Mouse (Mus musculus) thymus, postnatal 0 days (tissue): ENCODE measurements around the gene Ewsr1. TPM values are rescaled to one million over a fixed set of nuclear protein-coding genes. Genes with fewer than 3 reads are reported as not detected.
"Not testable (repeated sequence)": the region's sequence is repeated elsewhere in the genome, so short reads cannot be mapped to it uniquely, and the experiment has no call there.

Experiments
- DNase-seq: peaks from one replicate; pipeline ENCODE4 v3.0.0-alpha.2; 2015; ENCODE audit warnings: low spot score
- polyA plus RNA-seq: library from polyadenylated mRNA; unstranded; fragments of >200 nt; fragmentation: Nextera tagmentation; extraction: Ambion mirVana; gene quantifications from 2 replicates; pipeline ENCODE4 v1.2.1, GENCODE M21; 2015

The Ewsr1 gene
- polyA plus RNA-seq, 1 experiment from 2014 or later, result 565 TPM

DNA sequence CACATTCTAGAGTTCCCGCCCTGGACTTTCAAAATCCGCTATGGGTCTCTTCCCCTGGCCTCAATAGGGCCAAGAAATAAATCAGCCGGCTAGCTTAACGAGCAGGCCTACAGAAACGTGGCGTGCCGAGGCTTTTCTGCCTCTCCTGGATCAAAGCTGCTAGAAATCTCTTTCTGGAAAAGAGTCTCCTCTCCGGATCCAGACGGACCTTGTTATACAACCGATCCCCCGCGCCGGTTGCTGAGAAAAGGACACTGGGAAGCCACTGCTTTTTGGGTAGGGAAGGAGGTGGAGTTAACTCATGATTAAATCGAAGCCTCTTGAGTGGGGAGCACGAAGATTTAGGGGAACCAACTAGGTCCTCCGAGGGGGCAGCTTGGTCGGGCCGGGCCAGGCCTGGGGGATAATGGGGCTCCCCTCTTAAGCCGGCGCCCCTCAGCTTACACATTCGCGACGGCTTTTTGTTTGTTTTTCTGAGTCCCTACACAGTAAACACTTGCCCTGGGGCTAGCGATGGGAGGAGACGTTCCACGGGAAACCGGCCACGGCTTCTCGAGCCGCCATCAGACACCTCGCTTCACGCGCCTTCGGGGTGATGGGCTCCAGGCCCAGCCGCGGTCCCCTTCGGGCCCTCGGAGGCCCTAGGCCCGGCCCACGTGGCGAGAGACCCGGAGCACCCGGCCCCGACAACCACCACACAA, 881 bp downstream of the Ewsr1 start:
- DNase-seq, result peak; percentile 12

DNA sequence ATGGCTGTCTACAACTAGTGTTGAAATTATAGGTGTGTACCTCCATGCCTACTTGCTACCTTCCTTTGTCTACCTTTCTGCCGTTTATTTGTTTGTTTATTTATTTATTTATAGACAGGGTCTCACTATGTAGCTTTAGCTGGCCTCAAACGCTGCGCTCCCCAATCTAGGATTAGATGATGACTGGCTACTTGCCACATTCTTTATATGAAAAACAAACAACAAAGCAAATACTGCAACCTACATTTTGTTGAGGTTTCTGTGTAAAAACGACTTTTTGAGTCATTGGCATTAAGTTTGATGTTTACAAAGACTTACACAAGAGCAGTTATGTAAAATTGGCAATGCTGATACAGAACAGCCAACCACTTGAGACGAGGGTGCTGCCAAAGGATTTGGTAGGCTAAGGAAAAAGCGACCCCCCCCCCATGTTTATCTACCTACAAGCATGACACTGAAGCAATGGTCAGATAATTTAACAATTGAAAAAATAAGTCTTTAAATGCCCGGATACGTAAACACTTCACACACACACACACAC, 2.5 kb downstream of the Ewsr1 start:
- DNase-seq, result no peak

DNA sequence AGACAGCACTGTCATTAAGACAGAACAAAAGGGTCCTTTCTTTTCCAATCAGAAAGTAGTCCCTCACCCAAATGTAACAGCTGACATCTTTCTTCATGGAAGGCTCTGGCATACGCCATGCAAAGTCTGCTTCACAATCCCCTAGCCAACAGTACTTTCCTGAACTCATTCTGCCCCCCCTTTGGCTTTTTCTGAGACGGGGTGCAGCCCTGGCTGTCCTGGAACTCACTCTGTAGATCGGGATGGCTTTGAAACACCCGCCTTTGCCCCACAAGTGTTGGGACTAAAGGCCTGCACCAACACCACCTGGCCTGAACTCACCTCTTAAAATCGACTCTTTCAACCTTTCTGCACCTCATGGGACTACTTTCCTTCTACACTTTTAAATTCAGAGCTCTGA, 3.2 kb downstream of the Ewsr1 start:
- DNase-seq, result no peak

DNA sequence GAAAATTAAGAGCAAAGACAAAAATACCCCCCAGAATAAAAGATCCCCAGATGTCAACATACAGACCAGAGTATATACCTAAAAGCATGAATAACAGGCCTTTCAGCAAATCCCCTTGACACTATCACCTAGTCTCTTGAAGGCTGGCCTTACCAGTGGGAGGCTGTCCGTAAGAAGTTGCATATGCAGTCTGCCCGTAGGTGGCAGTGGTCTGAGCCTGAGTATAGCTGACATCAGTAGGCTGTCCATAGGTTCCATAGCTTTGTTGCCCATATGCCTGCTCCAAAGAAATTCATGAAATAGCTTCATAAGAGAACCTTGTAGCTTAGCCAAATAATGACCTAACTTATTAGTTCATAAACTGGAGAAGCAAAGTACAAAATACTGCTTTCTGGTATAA, 7.4 kb downstream of the Ewsr1 start:
- no peak for DNase-seq

DNA sequence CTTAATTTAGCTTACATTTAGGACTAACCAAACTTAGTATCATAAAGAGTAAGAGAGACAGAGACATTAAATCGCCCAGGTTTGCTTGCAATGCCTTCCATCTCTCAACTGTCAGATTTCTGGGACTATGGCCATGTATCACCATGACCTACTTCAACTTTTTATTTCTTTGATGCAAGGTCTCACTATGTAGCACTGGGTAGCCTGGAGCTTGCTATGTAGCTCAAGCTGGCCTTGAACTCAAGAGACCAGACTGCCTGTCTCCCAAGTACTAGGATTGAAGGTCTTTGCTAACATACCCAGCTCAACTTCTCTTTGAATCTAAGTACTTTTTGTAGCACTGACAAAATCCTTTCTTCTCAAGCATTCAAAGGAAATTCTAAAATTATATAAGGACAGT, 9.9 kb downstream of the Ewsr1 start:
- no peak for DNase-seq

DNA sequence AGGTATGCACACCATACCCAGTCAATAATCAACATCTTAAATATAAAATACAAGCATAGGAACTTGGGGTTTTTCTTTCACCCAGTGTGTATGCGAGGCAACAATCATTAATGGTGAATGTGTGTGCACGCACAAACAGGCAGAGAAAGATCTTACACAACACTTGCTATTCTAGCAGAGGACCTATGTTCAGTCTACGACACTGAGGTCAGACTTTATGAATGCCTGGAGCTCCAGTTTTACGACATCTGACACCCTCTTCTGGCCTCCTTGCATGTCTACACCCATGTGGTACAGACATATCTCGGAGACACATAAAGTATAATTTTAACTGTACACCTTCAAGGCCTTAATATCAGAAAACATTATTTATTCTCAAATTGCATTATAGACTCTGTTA, 22.2 kb downstream of the Ewsr1 start:
- DNase-seq, result not testable (repeated sequence)

DNA sequence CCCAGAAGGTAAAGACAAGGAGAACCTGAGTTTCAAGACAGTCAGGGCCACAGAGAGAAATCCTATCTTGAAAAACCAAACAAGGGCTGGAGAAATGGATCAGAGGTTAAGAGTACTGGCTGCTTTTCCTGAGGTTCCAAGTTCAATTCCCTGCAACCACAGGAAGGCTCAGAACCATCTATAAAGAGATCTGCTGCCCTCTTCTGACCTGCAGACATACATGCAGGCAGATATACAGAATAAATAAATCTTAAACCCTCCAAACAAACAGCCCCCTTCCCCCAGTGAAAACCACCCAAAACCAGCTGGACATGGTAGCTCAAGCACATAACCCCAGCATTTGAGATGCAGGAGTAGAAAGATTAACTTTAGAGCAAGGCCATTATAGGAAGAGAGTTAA, 23.3 kb downstream of the Ewsr1 start:
- DNase-seq, result no peak

DNA sequence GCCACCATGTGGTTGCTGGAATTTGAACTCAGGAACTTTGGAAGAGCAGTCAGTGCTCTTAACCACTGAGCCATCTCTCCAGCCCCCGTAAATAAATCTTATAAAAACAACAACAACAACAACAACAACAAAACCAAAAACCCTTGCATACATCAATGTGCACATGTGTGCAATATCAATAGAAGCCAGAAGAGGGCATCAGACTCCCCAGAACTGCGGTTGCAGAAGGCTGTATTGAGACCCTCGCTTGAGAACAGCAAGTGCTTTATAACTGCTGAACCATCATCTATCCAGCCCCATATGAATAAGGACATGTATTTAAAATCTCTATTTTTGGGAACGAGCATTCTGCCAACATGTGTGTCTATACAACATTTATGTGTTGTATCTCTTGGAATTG, 24.2 kb downstream of the Ewsr1 start:
- peak; percentile 53 for DNase-seq

DNA sequence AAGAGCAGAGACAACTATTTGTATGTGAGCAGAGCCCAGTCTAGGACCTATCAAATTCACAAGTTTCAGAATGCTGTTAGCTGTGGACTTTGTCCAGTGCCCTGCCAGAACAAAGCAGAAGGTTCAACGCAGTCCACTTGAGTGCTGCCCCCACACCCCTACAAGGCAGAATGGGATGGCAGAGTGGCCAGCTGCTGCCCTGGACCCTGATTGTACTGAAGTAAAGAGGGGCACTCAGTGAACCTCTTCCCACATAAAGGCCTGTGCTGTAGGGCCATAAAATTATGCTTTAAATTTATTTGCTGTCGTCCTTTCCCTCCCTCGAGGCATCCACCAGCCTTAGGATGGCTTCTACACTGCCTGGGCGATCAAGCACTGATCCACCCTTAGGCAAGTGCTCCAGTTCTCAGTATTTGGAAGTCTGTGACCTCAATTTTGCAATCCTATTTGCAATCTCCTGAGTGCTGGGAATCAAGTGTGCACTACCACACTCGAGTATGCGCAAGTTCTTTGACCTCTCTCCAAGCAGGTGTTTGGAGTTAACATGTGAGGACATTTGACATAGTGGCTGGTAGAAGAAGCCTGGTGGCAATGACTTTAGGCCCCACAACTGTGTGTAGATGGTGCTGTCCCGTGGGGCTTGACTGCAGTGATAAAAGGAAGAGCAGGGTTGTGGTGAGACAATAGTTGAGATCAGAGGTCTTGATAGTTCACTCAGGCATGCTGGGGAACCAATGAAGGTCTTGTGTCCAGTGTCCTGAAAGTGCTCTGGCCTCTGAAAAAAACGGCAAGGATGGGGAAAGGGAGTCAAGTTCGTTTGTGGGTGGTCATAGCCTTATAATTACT, 30.7 kb downstream of the Ewsr1 start:
- no peak for DNase-seq

DNA sequence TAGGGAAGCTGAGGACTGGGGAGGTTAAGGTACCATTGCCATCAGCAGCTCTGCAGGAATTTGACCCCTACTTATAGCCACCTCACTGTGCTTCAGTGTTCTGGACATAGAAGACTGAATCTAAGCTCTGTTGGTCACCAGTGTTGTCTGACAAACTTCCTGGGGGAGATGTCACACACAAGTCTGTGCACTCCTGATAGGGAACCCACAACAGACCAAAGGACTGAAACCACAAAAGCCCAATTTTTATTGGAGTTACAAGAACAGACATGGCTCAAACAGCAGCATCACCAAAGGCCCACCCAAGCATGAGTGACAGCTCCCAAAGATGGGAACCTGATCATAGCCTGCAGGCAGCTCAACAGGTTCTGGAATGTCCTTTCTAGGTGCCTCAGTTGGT, 32.0 kb downstream of the Ewsr1 start:
- no peak for DNase-seq

DNA sequence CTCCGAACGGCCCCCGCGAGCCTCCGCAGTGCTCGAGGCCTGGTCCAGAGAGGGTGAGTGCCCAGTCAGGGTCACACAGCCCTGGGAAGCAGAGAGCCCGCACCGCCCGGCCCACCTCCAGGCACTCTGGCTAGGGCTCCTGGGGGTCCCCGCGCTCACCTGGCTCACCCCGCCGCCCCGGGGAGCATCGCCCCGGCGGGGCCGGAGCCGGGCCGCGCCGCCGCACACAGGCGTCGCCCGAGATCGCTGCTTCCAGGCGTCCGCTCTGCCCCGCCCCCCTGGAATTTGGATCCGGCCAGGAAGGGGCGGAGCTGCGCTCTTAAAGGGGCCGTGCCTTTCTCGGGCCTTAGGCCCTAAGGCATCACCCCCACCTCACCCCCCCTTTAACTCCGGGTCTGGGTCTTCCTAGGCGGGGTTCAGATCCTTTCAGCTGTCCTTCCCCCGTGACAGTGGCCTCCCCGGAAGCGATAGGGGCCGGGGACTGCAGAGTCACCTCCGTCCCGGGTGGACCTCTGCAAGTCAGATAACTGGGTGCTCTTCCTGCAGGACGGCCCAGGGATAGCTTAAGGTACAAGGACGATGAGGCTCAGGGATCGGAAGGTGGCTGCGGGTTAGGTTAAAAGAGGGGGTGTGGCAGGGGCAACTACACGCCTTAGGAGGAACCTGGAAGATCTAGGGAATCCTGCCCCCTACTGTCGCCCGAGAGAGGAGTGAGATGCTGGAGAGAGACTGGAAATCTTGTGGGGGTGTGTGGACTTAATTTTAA, 33.8 kb downstream of the Ewsr1 start, which contains the start of gene Gas2l1:
Gene Gas2l1, minus strand, starts transcription at position 272 of the 766 bp plus-strand sequence.
- peak; percentile 50 for DNase-seq

DNA sequence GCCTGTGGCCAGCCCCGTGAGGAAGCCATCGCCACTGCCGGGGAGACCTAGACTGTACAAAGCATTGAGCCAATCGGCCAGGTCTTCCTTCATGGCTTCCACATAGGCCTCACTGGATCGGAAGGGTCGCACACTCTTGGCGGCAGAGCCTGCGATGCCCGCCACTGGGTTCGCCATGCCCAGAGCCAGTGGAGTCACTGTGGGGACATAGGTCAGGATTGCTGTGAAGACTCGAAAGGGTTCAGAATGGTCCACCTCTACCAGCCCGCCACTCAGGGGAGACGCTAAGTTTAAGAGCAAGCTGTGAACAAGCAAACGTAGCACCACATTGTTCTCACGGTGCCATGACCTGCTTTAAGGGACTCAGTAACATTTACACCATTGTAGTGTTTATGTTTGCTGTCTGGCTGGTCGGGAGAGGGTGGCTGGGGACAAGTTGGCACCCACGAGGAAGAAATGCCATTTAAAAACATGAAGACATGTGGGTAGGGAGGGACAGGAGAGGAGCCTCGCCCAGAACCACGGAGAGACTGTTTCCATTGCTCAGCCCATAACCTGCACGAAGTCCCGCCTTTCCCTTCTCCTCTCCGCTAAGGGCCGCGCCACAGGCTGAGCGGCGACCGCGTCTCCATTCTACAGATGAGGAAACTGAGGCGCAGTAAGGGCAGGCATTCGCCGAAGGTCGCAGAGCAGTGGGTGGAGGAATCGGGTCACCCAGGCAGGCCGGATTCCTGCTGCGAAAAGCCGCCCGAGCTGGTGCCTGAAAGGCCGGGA, 34.6 kb downstream of the Ewsr1 start:
- DNase-seq, result no peak

DNA sequence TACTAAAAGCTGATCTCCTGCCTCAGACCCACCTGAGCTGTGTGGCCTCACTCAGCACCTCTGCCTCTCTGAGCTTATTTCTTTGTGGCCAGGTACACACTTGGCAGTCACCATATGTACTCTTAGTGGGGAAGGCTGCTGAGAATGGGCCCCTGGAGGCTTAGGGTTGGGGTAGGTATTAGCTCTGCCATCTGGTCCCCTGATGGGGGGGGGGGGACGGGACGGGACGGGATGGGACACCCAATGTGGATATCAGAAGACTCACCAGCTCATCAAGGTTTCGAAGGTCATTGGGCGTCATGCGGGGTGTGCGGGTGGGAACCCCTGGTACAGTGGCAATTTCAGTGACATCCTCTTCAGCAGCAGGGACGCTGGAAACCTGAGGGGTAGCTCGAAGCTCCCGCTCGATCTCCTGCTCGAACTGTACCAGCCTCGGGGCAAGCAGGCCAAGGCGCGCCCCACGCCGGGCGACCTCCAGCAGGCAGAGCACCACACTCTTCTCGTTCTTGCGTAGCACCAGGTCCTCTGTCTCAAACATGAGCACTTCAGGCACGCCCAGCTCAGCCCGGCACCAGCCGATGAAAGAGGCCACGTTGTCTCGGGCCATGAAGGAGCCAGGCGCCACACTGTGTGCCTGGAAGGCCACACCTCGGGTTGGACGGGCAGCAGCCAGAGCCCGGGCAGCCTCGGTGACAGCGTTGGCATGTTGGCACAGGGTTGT, 35.3 kb downstream of the Ewsr1 start:
- no peak for DNase-seq

DNA sequence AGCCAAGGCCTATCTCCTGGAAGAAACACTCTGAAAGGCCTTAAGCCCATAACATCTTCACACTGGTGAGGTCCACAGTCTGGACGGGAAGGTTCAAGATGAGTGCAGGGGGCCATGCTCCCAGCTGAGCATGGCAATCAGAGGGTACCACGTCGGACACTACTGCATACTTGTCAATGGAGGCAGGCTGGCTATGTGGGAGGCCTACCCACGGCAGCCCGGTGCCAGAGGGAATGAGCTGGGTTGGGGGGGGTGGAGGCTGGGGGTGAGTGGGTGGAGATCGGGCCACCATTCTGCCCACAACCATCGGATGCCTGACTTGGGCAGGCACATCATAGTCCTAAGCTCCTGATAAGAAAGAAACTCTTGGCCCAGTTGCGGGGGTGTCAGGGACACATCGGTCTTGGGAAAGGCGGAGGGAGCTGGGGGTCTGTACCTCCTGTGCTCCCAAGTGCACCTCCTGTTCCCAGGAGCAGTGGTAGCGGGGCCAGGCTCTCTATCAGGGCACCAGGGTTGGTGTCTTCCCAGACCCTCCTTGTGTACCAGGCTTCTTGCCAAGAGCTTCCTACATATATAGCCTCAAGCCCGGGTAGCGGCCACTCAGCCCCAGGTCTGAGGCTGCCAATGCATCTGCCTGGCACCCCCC, 36.1 kb downstream of the Ewsr1 start:
- DNase-seq, result no peak

DNA sequence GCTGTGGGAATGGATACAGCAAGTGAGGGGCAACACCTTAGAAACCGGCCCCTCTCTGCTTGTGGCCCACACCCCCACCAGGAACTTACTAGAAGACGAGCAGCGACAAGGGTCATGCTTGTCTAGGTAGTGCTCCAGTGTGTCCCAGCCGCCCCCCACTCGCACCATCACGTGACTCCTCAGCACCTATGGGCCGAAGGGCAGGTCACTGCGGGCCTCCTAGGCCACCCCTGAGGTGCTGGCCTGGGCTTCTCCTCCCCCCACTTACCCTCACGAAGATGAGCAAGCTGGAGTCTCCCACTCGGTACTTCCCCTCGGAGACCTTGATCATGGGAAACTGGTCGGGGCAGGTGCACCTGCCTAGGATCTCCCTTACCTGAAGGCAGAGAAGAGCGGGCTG, 36.7 kb downstream of the Ewsr1 start:
- no peak for DNase-seq

DNA sequence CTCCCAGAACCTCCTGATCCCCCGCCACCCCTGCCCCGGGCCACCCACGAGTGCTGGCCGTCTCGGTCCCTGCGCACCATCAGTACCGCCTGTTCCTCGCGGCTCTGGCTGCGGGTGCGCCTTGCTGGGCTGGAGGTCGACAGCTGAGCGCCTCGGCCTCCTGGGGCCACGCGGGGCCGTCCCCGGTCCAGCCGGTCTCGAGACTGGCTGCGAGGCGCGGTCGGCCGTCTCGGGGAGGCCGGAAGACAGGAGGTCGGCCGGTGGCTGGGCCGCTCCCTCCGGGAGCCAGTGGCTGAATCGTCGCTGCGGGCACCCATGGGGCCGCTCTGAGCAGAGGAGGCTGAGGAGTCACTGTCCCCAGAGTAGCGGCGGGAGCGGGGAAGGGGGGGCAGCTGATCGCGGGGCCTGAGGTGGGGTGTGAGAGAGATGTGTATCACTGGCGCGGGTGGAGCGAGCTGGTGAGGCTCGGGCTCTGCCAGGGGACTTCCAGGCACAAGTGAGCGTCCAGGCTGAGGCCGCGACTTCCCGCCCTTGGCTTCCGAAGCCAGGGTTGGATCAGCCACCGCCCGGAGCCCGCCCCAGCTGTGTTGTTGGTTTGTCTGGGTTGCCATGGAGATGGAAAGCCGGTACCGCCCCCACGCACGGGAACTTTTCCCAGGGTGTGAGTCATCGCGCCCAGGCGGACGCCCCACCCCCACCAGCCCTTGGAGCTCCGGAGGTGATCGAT, 37.5 kb downstream of the Ewsr1 start:
- DNase-seq, result peak; percentile 39

DNA sequence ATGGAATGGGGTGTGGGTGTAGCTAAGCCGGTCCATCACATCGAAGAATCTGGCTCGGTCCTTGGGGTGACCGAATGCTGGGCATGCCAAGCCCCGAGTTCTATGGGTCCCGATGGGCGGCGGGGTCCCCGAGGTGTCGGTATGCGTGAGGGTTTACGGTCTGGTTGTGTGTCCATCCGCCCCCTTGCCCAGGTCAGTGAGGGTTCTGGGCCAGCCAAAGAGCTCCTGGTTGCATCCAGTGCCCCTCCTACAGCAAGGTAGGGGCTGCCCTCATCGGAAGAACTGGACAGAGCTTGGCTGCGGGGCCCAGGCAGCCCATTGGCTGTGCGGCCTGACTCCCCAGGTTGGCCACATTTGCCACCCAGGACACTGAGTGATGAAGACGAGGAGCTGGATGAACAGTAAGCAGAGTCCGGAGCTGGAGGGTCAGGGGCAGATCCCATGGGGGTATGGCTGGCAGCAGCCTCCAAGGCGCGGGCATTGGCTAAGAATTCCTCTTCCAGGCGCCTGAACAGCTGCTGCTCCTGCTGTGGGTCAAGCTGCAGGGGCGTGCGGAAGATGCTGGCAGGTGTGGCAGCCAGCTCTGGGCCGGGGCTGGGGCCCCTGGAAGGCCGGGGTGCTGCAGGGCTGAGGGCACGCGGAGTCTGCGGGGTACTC, 38.2 kb downstream of the Ewsr1 start:
- DNase-seq, result no peak

DNA sequence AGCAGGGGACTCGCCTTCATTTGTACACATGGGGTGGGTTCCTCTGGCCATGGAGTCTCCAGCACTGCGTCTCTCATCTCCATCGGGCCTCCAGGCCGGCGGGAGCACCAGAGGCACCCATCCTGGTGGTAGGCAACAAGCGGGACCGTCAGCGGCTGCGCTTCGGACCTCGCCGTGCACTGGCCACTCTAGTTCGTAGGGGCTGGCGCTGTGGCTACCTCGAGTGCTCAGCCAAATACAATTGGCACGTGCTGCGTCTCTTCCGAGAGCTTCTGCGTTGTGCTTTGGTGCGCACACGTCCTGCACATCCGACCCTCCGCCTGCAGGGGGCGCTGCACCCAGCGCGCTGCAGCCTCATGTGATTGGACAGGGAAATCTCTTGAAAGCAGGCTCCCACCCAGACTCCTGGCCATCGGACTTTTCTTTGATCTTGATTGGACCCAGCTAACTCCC, 39.3 kb downstream of the Ewsr1 start:
- DNase-seq, result peak; percentile 57
